Mouse (Mus musculus) liver, embryonic 14.5 days (tissue): ENCODE results near the gene Ptger4.

Experiments
- CTCF ChIP-seq: IDR thresholded peaks from 2 replicates; pipeline ENCODE4 v1.5.1; 2016; ENCODE audit warnings: antibody characterized with exemption, low read depth, control low read depth
- EP300 ChIP-seq: IDR thresholded peaks from 2 replicates; pipeline ENCODE4 v1.6.1; 2016; ENCODE audit warnings: antibody characterized with exemption, low read depth

GRCm38 (mm10) chr15:5262095-5262667 is 18.2 kb upstream of the Ptger4 start:
- no peak for TF ChIP-seq CTCF
- no peak for TF ChIP-seq EP300
